In genomic region chr6:106792486-106792885, GRCm38 (mm10) we compare ENCODE assay signal across 46 mouse cellular contexts. TPM values are rescaled to one million over a fixed set of nuclear protein-coding genes. Genes with fewer than 3 reads are reported as not detected.
"Had no signal": no experiment of that assay in that cellular context is flagged by ENCODE, and none has a peak within 500 bp of the region (broad histone marks: within the 10 kb centered on the region; RNA-seq: fewer than 3 reads in every experiment).

No protein-coding gene starts in this region.

- H3K4me1 ChIP-seq: heart, embryonic 10.5 days; heart, embryonic 15.5 days; hindbrain, embryonic 10.5 days; hindbrain, embryonic 12.5 days; hindbrain, embryonic 13.5 days; hindbrain, embryonic 15.5 days; intestine, embryonic 15.5 days; kidney, embryonic 15.5 days had no signal

- H3K9ac ChIP-seq: heart, embryonic 12.5 days; heart, embryonic 13.5 days; heart, embryonic 15.5 days; hindbrain, embryonic 12.5 days; hindbrain, embryonic 13.5 days; hindbrain, embryonic 14.5 days; hindbrain, embryonic 15.5 days; intestine, embryonic 15.5 days; kidney, embryonic 15.5 days had no signal

- H3K4me3 ChIP-seq: heart, embryonic 10.5 days; heart, embryonic 12.5 days; heart, embryonic 13.5 days; heart, embryonic 15.5 days; hindbrain, embryonic 10.5 days; hindbrain, embryonic 12.5 days; hindbrain, embryonic 13.5 days; hindbrain, embryonic 15.5 days; intestine, embryonic 15.5 days; kidney, embryonic 15.5 days; layer of hippocampus, adult 2 months had no signal

- H3K27me3 ChIP-seq: heart, embryonic 12.5 days; heart, embryonic 13.5 days; heart, embryonic 15.5 days; hindbrain, embryonic 12.5 days; hindbrain, embryonic 13.5 days; hindbrain, embryonic 15.5 days; intestine, embryonic 15.5 days; kidney, embryonic 15.5 days had no signal

- DNase-seq: heart, postnatal 10 days; heart, postnatal 14 days; heart, postnatal 36 days; heart, postnatal 4 days; kidney, adult 11 months; kidney, adult 18-20 months; kidney, adult 2 months; kidney, adult 8-10 months; kidney, adult 9 months; kidney, postnatal 10 days; kidney, postnatal 14 days; kidney, postnatal 25 days; kidney, postnatal 36 days; kidney, postnatal 4 days; layer of hippocampus, adult 9-11 months; layer of hippocampus, postnatal 36 days had no signal

- H3K9me3 ChIP-seq: heart, embryonic 10.5 days; heart, embryonic 12.5 days; heart, embryonic 13.5 days; heart, embryonic 15.5 days; hindbrain, embryonic 10.5 days; hindbrain, embryonic 12.5 days; hindbrain, embryonic 13.5 days; hindbrain, embryonic 15.5 days; intestine, embryonic 15.5 days; kidney, embryonic 15.5 days had no signal

- H3K27ac ChIP-seq: heart, embryonic 10.5 days; heart, embryonic 13.5 days; heart, embryonic 15.5 days; hindbrain, embryonic 10.5 days; hindbrain, embryonic 12.5 days; hindbrain, embryonic 13.5 days; hindbrain, embryonic 14.5 days; hindbrain, embryonic 15.5 days; hindbrain, postnatal 0 days; intestine, embryonic 15.5 days; kidney, embryonic 15.5 days; kidney, postnatal 0 days; layer of hippocampus, adult 2 months had no signal

- H3K4me2 ChIP-seq: heart, embryonic 11.5 days; heart, embryonic 12.5 days; heart, embryonic 13.5 days; heart, embryonic 15.5 days; hindbrain, embryonic 12.5 days; hindbrain, embryonic 13.5 days; hindbrain, embryonic 14.5 days; hindbrain, embryonic 15.5 days; intestine, embryonic 15.5 days; kidney, embryonic 15.5 days had no signal

RNA-seq across cellular contexts. Expression of gene Il5ra, which starts 43.6 kb away (rescaled TPM):
- total RNA-seq: heart, postnatal 10 days; heart, postnatal 14 days; heart, postnatal 25 days; hindbrain, postnatal 0 days; layer of hippocampus, adult 18-20 months; layer of hippocampus, adult 2 months; layer of hippocampus, adult 8-10 months; layer of hippocampus, postnatal 10 days; layer of hippocampus, postnatal 14 days; layer of hippocampus, postnatal 25 days; layer of hippocampus, postnatal 36 days; left cerebral cortex, adult 18-20 months had no signal
- polyA plus RNA-seq: heart, embryonic 10.5 days; heart, embryonic 11.5 days; heart, embryonic 12.5 days; heart, embryonic 13.5 days; heart, embryonic 14.5 days; heart, embryonic 15.5 days; heart, postnatal 0 days; hindbrain, embryonic 11.5 days; hindbrain, embryonic 12.5 days; hindbrain, embryonic 13.5 days; hindbrain, embryonic 14.5 days; hindbrain, embryonic 16.5 days; hindbrain, postnatal 0 days; intestine, embryonic 14.5 days; intestine, embryonic 15.5 days; intestine, embryonic 16.5 days; intestine, postnatal 0 days; kidney, embryonic 14.5 days had no signal
